Mouse (Mus musculus): ENCODE data around the gene Cabp2. TPM values are rescaled to one million over a fixed set of nuclear protein-coding genes. Genes with fewer than 3 reads are reported as not detected.
"Not testable (repeated sequence)": the region's sequence is repeated elsewhere in the genome, so short reads cannot be mapped to it uniquely, and the experiment has no call there.

Gene Cabp2
- polyA plus RNA-seq, 1 experiment from 2014 or later = not detected

GRCm38 (mm10) chr19:4041500-4041899 is 39.9 kb upstream of the Cabp2 start:
- not testable (repeated sequence) for H3K27ac ChIP-seq (replicated peaks; ENCODE audit: low read depth, low read length); ATAC-seq (ENCODE audit: insufficient number of reproducible peaks, low FRiP score, low TSS enrichment, low read depth); H3K4me3 ChIP-seq (ENCODE audit: low read depth, low read length); H3K4me1 ChIP-seq (ENCODE audit: control insufficient read depth, insufficient read depth, low read length); H3K4me2 ChIP-seq (ENCODE audit: low read depth, severe bottlenecking); DNase-seq (ENCODE audit: low spot score); H3K36me3 ChIP-seq (ENCODE audit: control insufficient read depth, insufficient read depth, low read length); H3K27me3 ChIP-seq (ENCODE audit: control insufficient read depth, insufficient read depth, low read length); H3K9me3 ChIP-seq (ENCODE audit: control insufficient read depth, low read length); H3K9ac ChIP-seq (ENCODE audit: low read length)
- 86% methylated on average over 3 of the region's 4 CpGs for WGBS

- WGBS = 74% methylated on average over 14 of the region's 14 CpGs
- H3K4me1 ChIP-seq (ENCODE audit: control insufficient read depth, insufficient read depth, low read length) = no peaks in the 10 kb centered on the region
- no peak overlapping the region for H3K27ac ChIP-seq (replicated peaks; ENCODE audit: low read depth, low read length)
- no peak overlapping the region for H3K4me2 ChIP-seq (ENCODE audit: low read depth, severe bottlenecking)
- DNase-seq (ENCODE audit: low spot score) = no peak
- no peak for ATAC-seq (ENCODE audit: insufficient number of reproducible peaks, low FRiP score, low TSS enrichment, low read depth)
- H3K9ac ChIP-seq (ENCODE audit: low read length) = no peak overlapping the region
- H3K9me3 ChIP-seq (ENCODE audit: control insufficient read depth, low read length) = no peaks in the 10 kb centered on the region; the same call in 1 of the 2 replicates
- H3K27me3 ChIP-seq (ENCODE audit: control insufficient read depth, insufficient read depth, low read length) = no peaks in the 10 kb centered on the region
- H3K4me3 ChIP-seq (ENCODE audit: low read depth, low read length) = no peak overlapping the region
- H3K36me3 ChIP-seq (ENCODE audit: control insufficient read depth, insufficient read depth, low read length) = no peaks in the 10 kb centered on the region
Observed at GRCm38 (mm10) chr19:4042124-4042523, 39.3 kb upstream of the Cabp2 start.

- not testable (repeated sequence) for H3K9me3 ChIP-seq (ENCODE audit: control insufficient read depth, low read length); H3K4me1 ChIP-seq (ENCODE audit: control insufficient read depth, insufficient read depth, low read length); H3K27ac ChIP-seq (replicated peaks; ENCODE audit: low read depth, low read length); H3K9ac ChIP-seq (ENCODE audit: low read length); H3K27me3 ChIP-seq (ENCODE audit: control insufficient read depth, insufficient read depth, low read length); DNase-seq (ENCODE audit: low spot score); H3K4me2 ChIP-seq (ENCODE audit: low read depth, severe bottlenecking); ATAC-seq (ENCODE audit: insufficient number of reproducible peaks, low FRiP score, low TSS enrichment, low read depth); H3K4me3 ChIP-seq (ENCODE audit: low read depth, low read length); H3K36me3 ChIP-seq (ENCODE audit: control insufficient read depth, insufficient read depth, low read length)
- WGBS = 91% methylated on average over 5 of the region's 5 CpGs
Observed at GRCm38 (mm10) chr19:4044109-4044508, 37.3 kb upstream of the Cabp2 start.

GRCm38 (mm10) chr19:4045966-4046865 is 35.2 kb upstream of the Cabp2 start, which contains the start of gene Gstp2:
Gstp2 (minus strand) TSS chr19:4046023.
- no peaks in the 10 kb centered on the region for H3K36me3 ChIP-seq (ENCODE audit: control insufficient read depth, insufficient read depth, low read length)
- 64% methylated on average over 16 of the region's 16 CpGs for WGBS
- no peak within 1 kb of the TSS for H3K4me2 ChIP-seq (ENCODE audit: low read depth, severe bottlenecking)
- DNase-seq (ENCODE audit: low spot score) (peak; percentile 38), ATAC-seq (ENCODE audit: insufficient number of reproducible peaks, low FRiP score, low TSS enrichment, low read depth) (no peak)
- no peaks in the 10 kb centered on the region for H3K4me1 ChIP-seq (ENCODE audit: control insufficient read depth, insufficient read depth, low read length)
- H3K27ac ChIP-seq (replicated peaks; ENCODE audit: low read depth, low read length) = no peak within 1 kb of the TSS
- H3K9me3 ChIP-seq (ENCODE audit: control insufficient read depth, low read length) = no peaks in the 10 kb centered on the region; the same call in 1 of the 2 replicates
- no peak within 1 kb of the TSS for H3K9ac ChIP-seq (ENCODE audit: low read length)
- no peaks in the 10 kb centered on the region for H3K27me3 ChIP-seq (ENCODE audit: control insufficient read depth, insufficient read depth, low read length)
- no peak within 1 kb of the TSS for H3K4me3 ChIP-seq (ENCODE audit: low read depth, low read length)

- no peaks in the 10 kb centered on the region for H3K4me1 ChIP-seq (ENCODE audit: control insufficient read depth, insufficient read depth, low read length)
- no peaks in the 10 kb centered on the region; the same call in 1 of the 2 replicates for H3K9me3 ChIP-seq (ENCODE audit: control insufficient read depth, low read length)
- H3K27me3 ChIP-seq (ENCODE audit: control insufficient read depth, insufficient read depth, low read length) = no peaks in the 10 kb centered on the region
- DNase-seq (ENCODE audit: low spot score) (no peak), ATAC-seq (ENCODE audit: insufficient number of reproducible peaks, low FRiP score, low TSS enrichment, low read depth) (no peak)
- H3K36me3 ChIP-seq (ENCODE audit: control insufficient read depth, insufficient read depth, low read length) = no peaks in the 10 kb centered on the region
- H3K4me3 ChIP-seq (ENCODE audit: low read depth, low read length) = no peak overlapping the region
- H3K27ac ChIP-seq (replicated peaks; ENCODE audit: low read depth, low read length) = no peak overlapping the region
- 80% methylated on average over 8 of the region's 8 CpGs for WGBS
- H3K4me2 ChIP-seq (ENCODE audit: low read depth, severe bottlenecking) = no peak overlapping the region
- no peak overlapping the region for H3K9ac ChIP-seq (ENCODE audit: low read length)
Observed at GRCm38 (mm10) chr19:4046866-4047254, 34.5 kb upstream of the Cabp2 start.

GRCm38 (mm10) chr19:4047859-4048258 is 33.5 kb upstream of the Cabp2 start:
- Histone ChIP-seq H3K36me3 (ENCODE audit: control insufficient read depth, insufficient read depth, low read length) (no peaks in the 10 kb centered on the region), H3K27ac (replicated peaks; ENCODE audit: low read depth, low read length) (no peak overlapping the region), H3K4me3 (ENCODE audit: low read depth, low read length) (no peak overlapping the region), H3K9ac (ENCODE audit: low read length) (no peak overlapping the region), H3K27me3 (ENCODE audit: control insufficient read depth, insufficient read depth, low read length) (no peaks in the 10 kb centered on the region), H3K4me2 (ENCODE audit: low read depth, severe bottlenecking) (no peak overlapping the region), H3K4me1 (ENCODE audit: control insufficient read depth, insufficient read depth, low read length) (no peaks in the 10 kb centered on the region), H3K9me3 (ENCODE audit: control insufficient read depth, low read length) (no peaks in the 10 kb centered on the region; the same call in 1 of the 2 replicates)
- ATAC-seq (ENCODE audit: insufficient number of reproducible peaks, low FRiP score, low TSS enrichment, low read depth) = no peak
- DNase-seq (ENCODE audit: low spot score) = peak; percentile 90
- WGBS = 18% methylated on average over 4 of the region's 4 CpGs

- H3K4me3 ChIP-seq (ENCODE audit: low read depth, low read length); DNase-seq (ENCODE audit: low spot score); H3K9me3 ChIP-seq (ENCODE audit: control insufficient read depth, low read length); H3K36me3 ChIP-seq (ENCODE audit: control insufficient read depth, insufficient read depth, low read length); ATAC-seq (ENCODE audit: insufficient number of reproducible peaks, low FRiP score, low TSS enrichment, low read depth); H3K9ac ChIP-seq (ENCODE audit: low read length); H3K4me2 ChIP-seq (ENCODE audit: low read depth, severe bottlenecking); H3K27ac ChIP-seq (replicated peaks; ENCODE audit: low read depth, low read length); H3K4me1 ChIP-seq (ENCODE audit: control insufficient read depth, insufficient read depth, low read length); H3K27me3 ChIP-seq (ENCODE audit: control insufficient read depth, insufficient read depth, low read length): not testable (repeated sequence)
- WGBS = 82% methylated on average over 5 of the region's 5 CpGs
Observed at GRCm38 (mm10) chr19:4049069-4049468, 32.3 kb upstream of the Cabp2 start.

GRCm38 (mm10) chr19:4051016-4051415 is 30.4 kb upstream of the Cabp2 start:
- H3K36me3 ChIP-seq (ENCODE audit: control insufficient read depth, insufficient read depth, low read length) = no peaks in the 10 kb centered on the region
- H3K27me3 ChIP-seq (ENCODE audit: control insufficient read depth, insufficient read depth, low read length) = no peaks in the 10 kb centered on the region
- H3K27ac ChIP-seq (replicated peaks; ENCODE audit: low read depth, low read length) = no peak overlapping the region
- no peaks in the 10 kb centered on the region for H3K4me1 ChIP-seq (ENCODE audit: control insufficient read depth, insufficient read depth, low read length)
- no peak overlapping the region for H3K4me3 ChIP-seq (ENCODE audit: low read depth, low read length)
- 93% methylated on average over 5 of the region's 5 CpGs for WGBS
- no peak overlapping the region for H3K4me2 ChIP-seq (ENCODE audit: low read depth, severe bottlenecking)
- H3K9me3 ChIP-seq (ENCODE audit: control insufficient read depth, low read length) = no peaks in the 10 kb centered on the region; the same call in 1 of the 2 replicates
- H3K9ac ChIP-seq (ENCODE audit: low read length) = no peak overlapping the region
- ATAC-seq (ENCODE audit: insufficient number of reproducible peaks, low FRiP score, low TSS enrichment, low read depth) = no peak
- no peak for DNase-seq (ENCODE audit: low spot score)

Data from limb, embryonic 11.5 days (tissue).